Mouse (Mus musculus): ENCODE results near the gene Wif1. TPM values are rescaled to one million over a fixed set of nuclear protein-coding genes. Genes with fewer than 3 reads are reported as not detected.

Gene Wif1
- total RNA-seq, 2 experiments from 2014 or later: 1.7 to 1.9 TPM

- DNase-seq (ENCODE audit: low spot score in 2 of 2): no peak
- intact Hi-C loops (cut with DNase I): no loop called here
Observed at GRCm38 (mm10) chr10:121062704-121063103, 28.9 kb downstream of the Wif1 start.

GRCm38 (mm10) chr10:121067416-121067951, 33.7 kb downstream of the Wif1 start:
- intact Hi-C loops (cut with DNase I): no loop called here
- DNase-seq (ENCODE audit: low spot score in 2 of 2): no peak

GRCm38 (mm10) chr10:121068003-121068402, 34.2 kb downstream of the Wif1 start:
- no peak for DNase-seq (ENCODE audit: low spot score in 2 of 2)
- intact Hi-C loops (cut with DNase I): no loop called here

DNA sequence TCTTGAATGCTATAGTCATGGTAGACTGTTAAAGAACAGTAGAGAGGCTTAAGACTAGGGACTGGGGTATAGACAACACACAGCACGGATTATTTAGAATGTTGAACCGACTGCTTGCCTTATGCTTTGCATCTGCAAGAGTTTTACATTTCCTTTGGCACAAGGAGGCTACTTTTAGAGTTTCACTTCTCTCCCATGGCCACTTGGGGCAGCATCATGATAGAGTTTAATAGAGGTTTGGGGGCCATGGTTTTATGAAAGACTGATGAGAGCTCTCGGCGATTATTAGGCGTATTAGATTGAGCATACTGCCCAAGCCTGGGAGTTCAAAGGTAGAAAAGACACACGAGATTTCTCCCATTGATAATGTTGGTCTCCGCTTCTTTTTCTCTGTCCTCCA, 37.0 kb downstream of the Wif1 start:
- no peak for DNase-seq (ENCODE audit: low spot score in 2 of 2)
- intact Hi-C loops (cut with DNase I): no loop called here

DNA sequence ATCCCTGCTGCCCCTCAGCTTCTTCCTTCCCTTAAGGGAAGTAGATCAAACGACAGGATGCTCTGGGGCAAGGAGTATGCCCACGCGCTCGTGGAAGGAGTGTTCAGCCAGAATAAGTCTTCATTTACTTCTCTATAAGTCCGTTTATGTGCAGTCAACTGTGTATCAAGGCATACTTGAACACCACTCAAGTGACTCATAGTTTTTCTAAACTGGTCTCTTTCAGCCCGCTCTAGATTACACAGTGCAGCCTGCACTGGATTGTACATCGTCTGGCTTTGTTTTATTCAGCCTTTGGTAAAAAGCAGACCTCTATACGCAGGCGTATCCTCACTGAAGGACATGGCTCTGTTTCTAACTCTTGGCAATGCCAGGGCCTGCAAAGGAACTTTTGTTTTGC, 46.7 kb downstream of the Wif1 start:
- peak in 1 of 2 experiments; percentile 12 for DNase-seq (ENCODE audit: low spot score in 2 of 2)
- intact Hi-C loops (cut with DNase I): no loop called here

GRCm38 (mm10) chr10:121082881-121083280, 49.1 kb downstream of the Wif1 start:
- DNase-seq (ENCODE audit: low spot score in 2 of 2): no peak
- intact Hi-C loops (cut with DNase I): no loop called here

DNA sequence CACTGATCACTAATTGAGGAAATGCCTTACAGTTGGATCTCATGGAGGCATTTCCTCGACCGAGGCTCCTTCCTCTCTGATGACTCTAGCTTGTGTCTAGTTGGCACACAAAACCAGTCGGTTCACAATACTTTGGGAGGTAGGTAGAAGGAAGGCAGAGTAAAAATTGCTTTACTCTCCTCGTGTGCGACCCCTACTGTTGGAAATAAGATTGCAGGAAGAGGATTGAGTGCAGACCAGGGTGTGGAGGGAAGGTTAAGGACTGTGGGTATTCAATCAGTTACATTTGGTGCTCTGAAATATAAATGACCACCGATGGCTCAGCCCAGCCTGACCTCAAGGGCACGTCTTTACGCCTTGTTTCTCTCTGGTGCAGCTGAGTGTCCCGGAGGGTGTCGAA, 49.8 kb downstream of the Wif1 start:
- no peak for DNase-seq (ENCODE audit: low spot score in 2 of 2)
- intact Hi-C loops (cut with DNase I): no loop called here

GRCm38 (mm10) chr10:121088679-121089078, 54.9 kb downstream of the Wif1 start:
- no peak for DNase-seq (ENCODE audit: low spot score in 2 of 2)
- intact Hi-C loops (cut with DNase I): no loop called here

- intact Hi-C loops (cut with DNase I): no loop called here
Observed at GRCm38 (mm10) chr10:121089312-121089711, 55.6 kb downstream of the Wif1 start.

GRCm38 (mm10) chr10:121090006-121090405, 56.2 kb downstream of the Wif1 start:
- intact Hi-C loops (cut with DNase I): no loop called here
- no peak for DNase-seq (ENCODE audit: low spot score in 2 of 2)

More at GRCm38 (mm10) chr10:121089312-121089711, 55.6 kb downstream of the Wif1 start:
- DNase-seq (ENCODE audit: low spot score in 2 of 2): no peak

- DNase-seq (ENCODE audit: low spot score in 2 of 2): no peak
- intact Hi-C loops (cut with DNase I): no loop called here
Observed at GRCm38 (mm10) chr10:121095948-121096347, 62.2 kb downstream of the Wif1 start.

DNA sequence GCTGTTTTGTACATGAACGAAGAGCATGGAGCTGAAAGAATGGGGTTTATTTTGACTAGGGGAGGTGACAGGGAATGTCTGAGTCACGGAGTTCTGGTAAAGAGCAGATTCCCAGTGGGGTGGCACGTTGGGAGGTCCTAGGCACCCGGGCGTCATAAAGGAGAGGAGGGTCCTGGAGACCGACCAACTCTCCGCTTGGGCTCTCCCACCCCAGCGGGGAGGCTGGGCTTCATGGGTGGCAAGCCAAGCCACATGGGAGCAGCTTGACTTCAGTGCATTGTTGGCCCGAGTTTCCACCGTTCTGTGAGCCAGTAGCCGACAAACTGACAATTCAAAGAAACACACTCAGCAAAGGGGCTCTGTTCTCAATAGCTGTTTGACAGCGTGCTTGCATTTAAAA, 64.5 kb downstream of the Wif1 start:
- intact Hi-C loops (cut with DNase I): no loop called here
- DNase-seq (ENCODE audit: low spot score in 2 of 2): no peak

- intact Hi-C loops (cut with DNase I): no loop called here
- no peak for DNase-seq (ENCODE audit: low spot score in 2 of 2)
Observed at GRCm38 (mm10) chr10:121099658-121100057, 65.9 kb downstream of the Wif1 start.

DNA sequence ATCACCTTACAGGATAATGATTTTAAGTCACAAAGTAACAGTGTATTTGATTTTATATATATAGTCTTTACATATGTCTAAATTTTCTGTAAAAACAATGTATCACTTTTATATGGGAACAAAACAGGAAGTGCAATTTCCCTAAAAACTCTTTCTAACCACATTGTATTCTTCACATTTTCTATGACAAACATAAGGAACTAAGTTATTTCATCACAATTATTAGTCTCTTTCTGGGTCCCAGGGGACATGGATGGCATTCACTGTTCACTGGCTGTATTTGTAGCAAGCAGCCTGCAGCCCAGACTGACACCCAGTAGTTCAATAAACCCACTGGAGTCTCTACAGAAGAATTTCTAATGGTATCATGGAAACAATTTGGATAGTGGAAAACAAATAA, 82.4 kb downstream of the Wif1 start:
- DNase-seq (ENCODE audit: low spot score in 2 of 2): no peak
- intact Hi-C loops (cut with DNase I): no loop called here

DNA sequence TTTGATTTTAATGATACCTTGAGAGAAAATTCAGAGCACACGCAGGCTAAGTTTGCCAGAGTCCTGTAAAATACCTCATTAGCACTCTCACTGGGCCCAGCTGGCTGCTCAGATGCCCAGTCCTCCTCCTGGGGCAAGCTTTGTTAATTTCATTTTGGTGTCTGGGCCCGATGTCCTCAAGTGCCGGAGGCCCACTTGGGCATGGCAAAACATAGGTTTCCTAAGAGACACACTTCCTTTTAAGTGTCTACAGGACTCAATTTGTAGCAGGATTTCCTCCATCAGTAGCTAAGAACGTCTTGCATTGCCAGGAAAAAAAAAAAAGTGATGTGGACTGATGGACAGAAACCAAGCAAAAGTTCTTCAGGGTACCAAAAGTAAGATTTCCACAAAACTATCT, 82.9 kb downstream of the Wif1 start:
- no peak for DNase-seq (ENCODE audit: low spot score in 2 of 2)
- intact Hi-C loops (cut with DNase I): no loop called here

DNA sequence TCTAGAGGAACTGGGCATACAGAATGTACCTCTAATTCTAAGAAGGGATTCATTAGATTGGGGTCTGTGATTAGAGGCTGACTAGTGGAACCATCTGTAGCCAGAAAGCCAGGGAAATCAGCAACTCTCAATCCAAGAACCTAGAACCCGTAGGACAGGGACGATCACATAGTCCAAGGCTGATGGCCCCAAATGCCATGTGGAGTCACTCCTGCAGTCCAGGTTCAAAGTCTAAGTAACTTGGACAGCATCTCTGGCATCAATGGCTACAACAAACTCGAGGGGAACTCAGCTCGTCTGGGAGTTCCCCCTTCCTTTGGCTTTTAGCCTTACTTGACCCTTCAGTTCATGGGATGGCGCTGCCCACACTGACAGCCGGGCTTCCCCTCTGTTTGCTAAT, 87.0 kb downstream of the Wif1 start:
- intact Hi-C loops (cut with DNase I): no loop called here
- DNase-seq (ENCODE audit: low spot score in 2 of 2): no peak

GRCm38 (mm10) chr10:121124481-121124880, 90.7 kb downstream of the Wif1 start:
- no peak for DNase-seq (ENCODE audit: low spot score in 2 of 2)
- intact Hi-C loops (cut with DNase I): no loop called here

- intact Hi-C loops (cut with DNase I): no loop called here
- no peak for DNase-seq (ENCODE audit: low spot score in 2 of 2)
Observed at GRCm38 (mm10) chr10:121129000-121129925, 95.5 kb downstream of the Wif1 start.

Data from left cerebral cortex, postnatal 25 days (tissue).